Mouse (Mus musculus): Measurements from ENCODE around the gene Fam136a.
"Not testable (repeated sequence)": the region's sequence is repeated elsewhere in the genome, so short reads cannot be mapped to it uniquely, and the experiment has no call there.

Fam136a gene

GRCm38 (mm10) chr6:86366125-86366852, 843 bp downstream of the Fam136a start:
- DNase-seq (ENCODE audit: low spot score in 2 of 2): peak; percentile 14 to 34

- no peak for DNase-seq (ENCODE audit: low spot score in 2 of 2)
These were observed 1.4 kb downstream of the Fam136a start for GRCm38 (mm10) chr6:86366853-86367249.

GRCm38 (mm10) chr6:86368479-86368878, 3.0 kb downstream of the Fam136a start:
- DNase-seq (ENCODE audit: low spot score in 2 of 2): peak; percentile 15 to 44

GRCm38 (mm10) chr6:86370093-86370713, 4.8 kb downstream of the Fam136a start:
- DNase-seq (ENCODE audit: low spot score in 2 of 2): no peak

- DNase-seq (ENCODE audit: low spot score in 2 of 2): no peak
These were observed 5.4 kb downstream of the Fam136a start, which contains the start of gene Snrpg for GRCm38 (mm10) chr6:86370764-86371339. TSS of gene Snrpg (plus strand) at chr6:86371304.

GRCm38 (mm10) chr6:86371340-86371911, 6.0 kb downstream of the Fam136a start:
- DNase-seq (ENCODE audit: low spot score in 2 of 2): peak; percentile 98 to 99

- DNase-seq (ENCODE audit: low spot score in 2 of 2): no peak
These were observed 6.6 kb downstream of the Fam136a start for GRCm38 (mm10) chr6:86371950-86372516.

- DNase-seq (ENCODE audit: low spot score in 2 of 2): no peak
These were observed 8.1 kb downstream of the Fam136a start for GRCm38 (mm10) chr6:86373556-86373955.

GRCm38 (mm10) chr6:86378341-86378740, 12.9 kb downstream of the Fam136a start:
- DNase-seq (ENCODE audit: low spot score in 2 of 2): no peak

GRCm38 (mm10) chr6:86380112-86380511, 14.7 kb downstream of the Fam136a start:
- not testable (repeated sequence) for DNase-seq (ENCODE audit: low spot score in 2 of 2)

GRCm38 (mm10) chr6:86382551-86382950, 17.1 kb downstream of the Fam136a start:
- no peak for DNase-seq (ENCODE audit: low spot score in 2 of 2)

- no peak for DNase-seq (ENCODE audit: low spot score in 2 of 2)
These were observed 17.9 kb downstream of the Fam136a start for GRCm38 (mm10) chr6:86383370-86383769.

- DNase-seq (ENCODE audit: low spot score in 2 of 2): no peak
These were observed 19.2 kb downstream of the Fam136a start for GRCm38 (mm10) chr6:86384692-86385091.

- no peak for DNase-seq (ENCODE audit: low spot score in 2 of 2)
These were observed 20.1 kb downstream of the Fam136a start for GRCm38 (mm10) chr6:86385362-86386104.

- DNase-seq (ENCODE audit: low spot score in 2 of 2): no peak
These were observed 21.9 kb downstream of the Fam136a start for GRCm38 (mm10) chr6:86387313-86387712.

GRCm38 (mm10) chr6:86388461-86388860, 23.0 kb downstream of the Fam136a start:
- no peak for DNase-seq (ENCODE audit: low spot score in 2 of 2)

- no peak for DNase-seq (ENCODE audit: low spot score in 2 of 2)
These were observed 25.9 kb downstream of the Fam136a start for GRCm38 (mm10) chr6:86391326-86391725.

GRCm38 (mm10) chr6:86393187-86393586, 27.7 kb downstream of the Fam136a start:
- no peak for DNase-seq (ENCODE audit: low spot score in 2 of 2)

- no peak for DNase-seq (ENCODE audit: low spot score in 2 of 2)
These were observed 28.8 kb downstream of the Fam136a start for GRCm38 (mm10) chr6:86394078-86394720.

GRCm38 (mm10) chr6:86395021-86395420, 29.6 kb downstream of the Fam136a start:
- DNase-seq (ENCODE audit: low spot score in 2 of 2): no peak

GRCm38 (mm10) chr6:86395969-86396368, 30.5 kb downstream of the Fam136a start:
- no peak for DNase-seq (ENCODE audit: low spot score in 2 of 2)

Measured in frontal cortex, postnatal 36 days (tissue).